In genomic region chr6:54352931-54353690, GRCm38 (mm10) we compare ENCODE assay signal across 14 mouse cellular contexts. TPM values are rescaled to one million over a fixed set of nuclear protein-coding genes. Genes with fewer than 3 reads are reported as not detected.
DNase-seq lines count a peak whose midpoint lies in the region; ATAC-seq and TF ChIP-seq lines count a peak whose summit lies in the region.
"Had no signal": no experiment of that assay in that cellular context is flagged by ENCODE, and none has a peak within 500 bp of the region (broad histone marks: within the 10 kb centered on the region; RNA-seq: fewer than 3 reads in every experiment).

No protein-coding gene starts in this region.

- H3K9me3 ChIP-seq in forebrain, embryonic 11.5 days (ENCODE audit: control insufficient read depth, low read length): no peaks in the 10 kb centered on the region
- H3K9me3 ChIP-seq in forebrain, embryonic 14.5 days (replicated peaks; ENCODE audit: control insufficient read depth, low read length): no peaks in the 10 kb centered on the region
- no peaks in the 10 kb centered on the region for H3K9me3 ChIP-seq in intestine, postnatal 0 days (ENCODE audit: control insufficient read depth)
- H3K9me3 ChIP-seq: forebrain, embryonic 12.5 days had no signal

- no peak overlapping the region for H3K4me2 ChIP-seq in forebrain, embryonic 11.5 days (ENCODE audit: low read depth, low read length, severe bottlenecking)
- H3K4me2 ChIP-seq in forebrain, embryonic 14.5 days (ENCODE audit: low read length): no peak overlapping the region
- peak overlapping the region; percentile 13; the same call in 1 of the 2 replicates for H3K4me2 ChIP-seq in intestine, postnatal 0 days (replicated peaks; ENCODE audit: low read depth)
- H3K4me2 ChIP-seq: forebrain, embryonic 12.5 days had no signal

- no peak for ATAC-seq in forebrain, embryonic 11.5 days (replicated peaks; ENCODE audit: low FRiP score)
- no peak for ATAC-seq in forebrain, embryonic 14.5 days
- ATAC-seq in intestine, postnatal 0 days: peak; percentile 90
- no peak for ATAC-seq in inflammation-experienced regulatory T-cells, adult 6 months

- DNase-seq in forebrain, embryonic 11.5 days (ENCODE audit: low spot score): peak; percentile 46
- no peak for DNase-seq in forebrain, embryonic 14.5 days (ENCODE audit: low spot score)
- DNase-seq in MN1 (ENCODE audit: low spot score) (peak; percentile 21), liver (no peak)
- DNase-seq in lung, postnatal 36 days: peak; percentile 16
- DNase-seq in left cerebral cortex, postnatal 36 days (ENCODE audit: low spot score in 2 of 2): no peak
- DNase-seq: cerebellum, adult 11 months; heart, postnatal 4 days; retina, postnatal 1 day had no signal

- H3K27ac ChIP-seq in forebrain, embryonic 11.5 days (ENCODE audit: low read depth, low read length): no peak overlapping the region
- no peak overlapping the region for H3K27ac ChIP-seq in forebrain, embryonic 14.5 days (ENCODE audit: low read depth, low read length)
- H3K27ac ChIP-seq in intestine, postnatal 0 days (ENCODE audit: low read depth, low read length): peak overlapping the region; percentile 87
- H3K27ac ChIP-seq: forebrain, embryonic 12.5 days had no signal

- H3K4me1 ChIP-seq in forebrain, embryonic 11.5 days (replicated peaks; ENCODE audit: control insufficient read depth, insufficient read depth, low read length): no peaks in the 10 kb centered on the region
- H3K4me1 ChIP-seq in forebrain, embryonic 14.5 days (ENCODE audit: control insufficient read depth, insufficient read depth, low read length): no peaks in the 10 kb centered on the region
- H3K4me1 ChIP-seq in intestine, postnatal 0 days (replicated peaks; ENCODE audit: control insufficient read depth, insufficient read depth, low read length): peaks cover 3% of the 10 kb centered on the region; the same call in 1 of the 2 replicates

- intact Hi-C loops in left cerebral cortex, postnatal 36 days (cut with DNase I): no loop called here

- no peak overlapping the region for H3K9ac ChIP-seq in forebrain, embryonic 11.5 days (ENCODE audit: low read length)
- H3K9ac ChIP-seq in forebrain, embryonic 14.5 days (ENCODE audit: low read length): no peak overlapping the region
- H3K9ac ChIP-seq in intestine, postnatal 0 days (ENCODE audit: low read depth, low read length): no peak overlapping the region
- H3K9ac ChIP-seq: forebrain, embryonic 12.5 days had no signal

- H3K4me3 ChIP-seq in forebrain, embryonic 11.5 days (ENCODE audit: low read depth, low read length): no peak overlapping the region
- H3K4me3 ChIP-seq in forebrain, embryonic 14.5 days (ENCODE audit: low read depth, low read length): no peak overlapping the region
- no peak overlapping the region for H3K4me3 ChIP-seq in intestine, postnatal 0 days (ENCODE audit: low read depth, low read length)
- H3K4me3 ChIP-seq: forebrain, embryonic 12.5 days; myocyte had no signal

- 77% methylated on average over 14 of the region's 14 CpGs for WGBS in forebrain, embryonic 11.5 days
- WGBS in forebrain, embryonic 14.5 days: 71% methylated on average over 14 of the region's 14 CpGs
- whole genome bisulfite sequencing in intestine, postnatal 0 days: 24% methylated on average over 14 of the region's 14 CpGs

- H3K27me3 ChIP-seq in forebrain, embryonic 11.5 days (ENCODE audit: control insufficient read depth, insufficient read depth, low read length): no peaks in the 10 kb centered on the region
- H3K27me3 ChIP-seq in forebrain, embryonic 14.5 days (replicated peaks; ENCODE audit: control insufficient read depth, insufficient read depth, low read length): no peaks in the 10 kb centered on the region
- no peaks in the 10 kb centered on the region for H3K27me3 ChIP-seq in intestine, postnatal 0 days (replicated peaks; ENCODE audit: control insufficient read depth, insufficient read depth, low read length)
- H3K27me3 ChIP-seq: forebrain, embryonic 12.5 days had no signal

- TF ChIP-seq CTCF in intestine, postnatal 0 days (IDR thresholded peaks at IDR 0.05; ENCODE audit: low read depth): peak; percentile 11; the same call in 1 of the 2 replicates

- H3K36me3 ChIP-seq in forebrain, embryonic 11.5 days (ENCODE audit: control insufficient read depth, insufficient read depth, low read length): no peaks in the 10 kb centered on the region
- H3K36me3 ChIP-seq in forebrain, embryonic 14.5 days (ENCODE audit: control insufficient read depth, insufficient read depth, low read length): no peaks in the 10 kb centered on the region
- H3K36me3 ChIP-seq in intestine, postnatal 0 days (ENCODE audit: control insufficient read depth, insufficient read depth): no peaks in the 10 kb centered on the region
- H3K36me3 ChIP-seq: forebrain, embryonic 12.5 days; G1E had no signal

RNA-seq across cellular contexts. Expression of gene Prr15, which starts 27.5 kb away (rescaled TPM):
- 5.0 and 6.0 TPM in 2 replicates for polyA plus RNA-seq in forebrain, embryonic 11.5 days (2014; fragmentation: Nextera tagmentation; extraction: Ambion mirVana)
- 2.0 and 3.1 TPM in 2 replicates for polyA plus RNA-seq in forebrain, embryonic 14.5 days (2014; fragmentation: Nextera tagmentation; extraction: Ambion mirVana)
- 47.4 and 52.3 TPM in 2 replicates for polyA plus RNA-seq in intestine, postnatal 0 days (2015; fragmentation: Nextera tagmentation; extraction: Ambion mirVana)
- under 1 TPM in 2 of 3 experiments, not detected in 1; 0.39 to 0.59 TPM for polyA plus RNA-seq in inflammation-experienced regulatory T-cells, adult 6 months (2017; shearing (Covaris generic))
- total RNA-seq in left cerebral cortex, postnatal 36 days (2021): 1 to 10 TPM; 1.4 to 1.8 TPM
- polyA plus RNA-seq: G1E had no signal

Comparison
In these comparisons a context has a peak if more than half of its experiments do, and no peak if none do; other contexts are left out.
1. DNase-seq: peak in forebrain, embryonic 11.5 days (single experiment), MN1 (single experiment) and lung, postnatal 36 days (single experiment); none in forebrain, embryonic 14.5 days (single experiment), liver (single experiment) and left cerebral cortex, postnatal 36 days (0 of 2).